Mouse (Mus musculus): Measurements from ENCODE around the gene Klre1.
"Not testable (repeated sequence)": the region's sequence is repeated elsewhere in the genome, so short reads cannot be mapped to it uniquely, and the experiment has no call there.

The Klre1 gene

GRCm38 (mm10) chr6:129591508-129591907 is 13.8 kb downstream of the Klre1 start, which contains the start of gene Klrd1:
Klrd1 (plus strand) TSS chr6:129591782.
- DNase-seq = no peak

- DNase-seq = no peak
Observed at GRCm38 (mm10) chr6:129608372-129608771, 30.7 kb downstream of the Klre1 start.

- no peak for DNase-seq
Observed at GRCm38 (mm10) chr6:129623735-129624134, 46.0 kb downstream of the Klre1 start, which contains the start of gene Klrk1. Klrk1 (minus strand) TSS chr6:129623864.

DNA sequence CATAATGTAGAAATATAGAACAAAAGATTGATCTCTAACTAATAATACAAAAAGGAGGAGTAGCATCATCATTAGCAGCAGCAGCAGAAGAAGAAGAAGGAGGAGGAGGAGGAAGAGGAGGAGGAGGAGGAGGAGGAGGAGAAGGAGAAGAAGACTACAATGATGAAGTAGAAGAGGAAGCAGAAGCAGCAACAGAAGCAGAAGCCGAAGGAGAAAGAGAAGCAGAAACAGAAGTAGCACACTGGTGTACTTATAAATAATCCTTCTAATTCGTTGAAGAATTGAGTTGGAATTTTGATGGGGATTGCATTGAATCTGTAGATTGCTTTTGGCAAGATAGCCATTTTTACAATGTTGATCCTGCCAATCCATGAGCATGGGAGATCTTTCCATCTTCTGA is 53.3 kb downstream of the Klre1 start:
- DNase-seq = not testable (repeated sequence)
